Mouse (Mus musculus): ENCODE results near the gene Ect2. TPM values are rescaled to one million over a fixed set of nuclear protein-coding genes. Genes with fewer than 3 reads are reported as not detected.

Gene Ect2
- polyA plus RNA-seq, 1 experiment from 2014 or later: 2.8 TPM

GRCm38 (mm10) chr3:27143570-27143969, 10.1 kb downstream of the Ect2 start:
- Histone ChIP-seq H3K4me3 (ENCODE audit: inconsistent target) (no peak overlapping the region), H3K36me3 (ENCODE audit: inconsistent target) (no peaks in the 10 kb centered on the region), H3K27ac (no peak overlapping the region), H3K79me2 (ENCODE audit: inconsistent target) (peaks cover 37% of the 10 kb centered on the region; the same call in 1 of the 2 replicates)
- WGBS (ENCODE audit: missing documents): 97% methylated on average over 6 of the region's 7 CpGs

- Histone ChIP-seq H3K27ac (no peak overlapping the region), H3K36me3 (ENCODE audit: inconsistent target) (no peaks in the 10 kb centered on the region), H3K4me3 (ENCODE audit: inconsistent target) (no peak overlapping the region), H3K79me2 (ENCODE audit: inconsistent target) (peaks cover 21% of the 10 kb centered on the region; the same call in 1 of the 2 replicates)
- WGBS (ENCODE audit: missing documents): 96% methylated on average over 7 of the region's 8 CpGs
Measured at GRCm38 (mm10) chr3:27140101-27140500, 13.6 kb downstream of the Ect2 start.

DNA sequence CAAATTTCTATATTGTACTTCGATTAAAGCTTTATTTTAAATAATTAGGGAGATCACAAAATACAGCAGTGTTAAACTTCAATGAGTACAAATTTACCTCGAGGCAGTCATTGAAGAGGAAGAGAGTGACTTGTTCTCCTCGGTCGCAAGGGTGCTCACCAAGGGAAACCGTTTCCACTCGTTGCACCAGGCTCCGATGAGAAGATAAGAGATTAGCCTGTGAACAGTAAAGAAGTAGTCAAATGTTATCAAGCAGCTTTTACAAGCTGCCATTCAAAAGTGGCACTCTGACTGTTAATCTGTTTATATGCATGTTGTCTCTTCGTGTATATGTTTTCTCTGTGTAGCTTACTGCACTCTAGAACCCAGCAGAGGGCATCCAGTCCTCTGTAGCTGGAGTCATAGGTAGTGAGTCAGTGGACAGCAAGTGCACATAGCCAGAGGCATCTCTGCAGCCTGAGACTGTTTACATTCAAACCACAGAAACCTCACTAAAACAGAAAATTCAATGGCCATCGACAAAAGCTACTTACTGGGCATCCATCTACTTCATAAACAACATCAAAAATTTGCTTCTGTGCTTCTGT, 31.7 kb downstream of the Ect2 start:
- no peak overlapping the region for H3K27ac ChIP-seq
- H3K79me2 ChIP-seq (ENCODE audit: inconsistent target): no peaks in the 10 kb centered on the region
- WGBS (ENCODE audit: missing documents): 45% methylated on average over 9 of the region's 9 CpGs
- no peak overlapping the region for H3K4me3 ChIP-seq (ENCODE audit: inconsistent target)
- peaks cover 5% of the 10 kb centered on the region; the same call in 1 of the 2 replicates for H3K36me3 ChIP-seq (ENCODE audit: inconsistent target)

DNA sequence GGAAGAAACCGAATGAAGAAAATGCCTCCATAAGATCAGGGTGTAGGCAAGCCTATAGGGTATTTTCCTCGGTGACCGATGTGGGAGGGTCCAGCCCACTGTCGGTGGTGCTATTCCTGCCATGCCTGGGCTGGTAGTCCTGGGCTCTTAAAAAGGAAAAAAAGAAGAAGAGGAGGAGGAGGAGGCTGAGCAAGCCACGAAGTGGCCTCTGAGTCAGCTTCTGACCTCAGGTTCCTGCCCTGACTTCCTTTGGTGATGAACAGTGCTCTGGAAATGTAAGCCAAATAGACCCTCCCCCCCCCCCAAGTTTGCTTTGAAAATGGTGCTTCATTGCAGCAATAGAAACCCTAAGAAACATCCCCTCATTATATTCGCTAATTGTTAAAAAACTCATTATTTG, 32.7 kb downstream of the Ect2 start:
- peaks cover 12% of the 10 kb centered on the region; the same call in 1 of the 2 replicates for H3K36me3 ChIP-seq (ENCODE audit: inconsistent target)

GRCm38 (mm10) chr3:27118227-27118626, 35.5 kb downstream of the Ect2 start:
- H3K36me3 ChIP-seq (ENCODE audit: inconsistent target): peaks cover 12% of the 10 kb centered on the region; the same call in 1 of the 2 replicates
- 72% methylated on average over 3 of the region's 4 CpGs for WGBS (ENCODE audit: missing documents)
- H3K4me3 ChIP-seq (ENCODE audit: inconsistent target): no peak overlapping the region
- H3K79me2 ChIP-seq (ENCODE audit: inconsistent target): no peaks in the 10 kb centered on the region
- no peak overlapping the region for H3K27ac ChIP-seq

More for the DNA sequence above, 32.7 kb downstream of the Ect2 start:
- Histone ChIP-seq H3K4me3 (ENCODE audit: inconsistent target) (no peak overlapping the region), H3K27ac (no peak overlapping the region), H3K79me2 (ENCODE audit: inconsistent target) (no peaks in the 10 kb centered on the region)
- 42% methylated on average over 6 of the region's 6 CpGs for WGBS (ENCODE audit: missing documents)

DNA sequence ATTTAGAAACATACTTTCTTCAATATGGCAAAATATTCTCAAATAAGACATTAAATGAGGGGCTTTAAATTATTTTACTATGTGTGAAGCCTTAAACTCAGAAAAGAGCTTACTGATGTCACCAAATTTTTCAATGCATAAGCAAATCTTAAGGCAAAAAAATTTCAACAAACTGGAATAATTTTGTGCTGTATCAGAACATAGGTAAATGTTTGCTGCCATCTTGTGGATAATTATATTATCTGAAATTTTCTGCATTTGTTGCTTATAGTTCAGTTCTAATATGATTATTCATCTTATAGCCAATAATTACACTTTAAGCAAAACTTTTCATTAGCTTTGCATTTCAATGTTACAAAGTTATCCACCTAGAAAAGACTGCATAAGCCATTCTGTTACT, 42.8 kb downstream of the Ect2 start:
- Histone ChIP-seq H3K36me3 (ENCODE audit: inconsistent target) (0 out of 2 replicates have a peak, but pooled peaks cover 8% of the 10 kb centered on the region), H3K79me2 (ENCODE audit: inconsistent target) (no peaks in the 10 kb centered on the region), H3K4me3 (ENCODE audit: inconsistent target) (no peak overlapping the region), H3K27ac (no peak overlapping the region)

GRCm38 (mm10) chr3:27109109-27109508, 44.6 kb downstream of the Ect2 start:
- no peak overlapping the region for H3K4me3 ChIP-seq (ENCODE audit: inconsistent target)
- no peaks in the 10 kb centered on the region for H3K79me2 ChIP-seq (ENCODE audit: inconsistent target)
- 98% methylated on average over 4 of the region's 4 CpGs for WGBS (ENCODE audit: missing documents)
- H3K36me3 ChIP-seq (ENCODE audit: inconsistent target): 0 out of 2 replicates have a peak, but pooled peaks cover 9% of the 10 kb centered on the region
- no peak overlapping the region for H3K27ac ChIP-seq

DNA sequence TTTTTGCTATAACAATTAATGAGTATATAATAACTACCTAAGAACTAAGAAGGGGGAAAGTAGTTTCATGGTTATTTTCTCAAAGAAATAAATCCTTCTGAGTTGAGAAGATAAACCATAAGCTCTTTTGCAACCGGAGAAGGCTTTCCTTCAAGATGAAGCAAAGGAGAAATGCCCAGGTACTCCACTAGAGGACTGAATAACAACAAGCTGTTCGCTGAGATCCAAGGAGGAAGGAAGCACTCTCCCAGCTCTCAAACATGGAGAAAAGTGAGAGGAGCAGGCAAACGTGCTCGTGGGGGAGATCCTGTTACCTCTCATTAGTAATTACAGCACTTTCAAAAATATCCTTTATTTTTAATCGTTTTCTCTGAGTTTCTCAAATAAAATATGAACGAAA, 46.5 kb downstream of the Ect2 start:
- H3K4me3 ChIP-seq (ENCODE audit: inconsistent target): no peak overlapping the region
- 0 out of 2 replicates have a peak, but pooled peaks cover 9% of the 10 kb centered on the region for H3K36me3 ChIP-seq (ENCODE audit: inconsistent target)
- no peaks in the 10 kb centered on the region for H3K79me2 ChIP-seq (ENCODE audit: inconsistent target)
- no peak overlapping the region for H3K27ac ChIP-seq
- 84% methylated on average over 6 of the region's 6 CpGs for WGBS (ENCODE audit: missing documents)

DNA sequence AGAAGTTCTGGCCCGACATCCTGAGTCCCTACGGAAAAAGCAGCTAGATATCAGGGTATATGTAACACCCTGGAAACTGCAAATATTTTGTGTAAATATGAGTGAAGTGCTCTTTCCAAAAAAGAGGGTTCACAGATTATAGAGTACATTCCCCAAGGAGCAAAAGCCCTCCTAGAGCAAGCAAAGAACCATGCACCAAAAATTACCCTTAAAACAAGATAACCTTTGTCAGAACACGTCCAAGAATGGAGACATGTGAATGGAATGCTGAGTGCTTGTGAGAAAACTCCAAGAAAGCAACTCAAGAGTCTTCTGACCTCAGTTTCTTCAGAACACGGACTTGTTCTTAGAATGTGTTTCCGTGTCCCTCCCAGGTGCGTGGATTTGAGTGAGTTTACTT, 50.7 kb downstream of the Ect2 start:
- peaks cover 20% of the 10 kb centered on the region for H3K36me3 ChIP-seq (ENCODE audit: inconsistent target)
- no peak overlapping the region for H3K27ac ChIP-seq
- WGBS (ENCODE audit: missing documents): 96% methylated on average over 6 of the region's 6 CpGs
- no peak overlapping the region for H3K4me3 ChIP-seq (ENCODE audit: inconsistent target)
- H3K79me2 ChIP-seq (ENCODE audit: inconsistent target): no peaks in the 10 kb centered on the region

- H3K36me3 ChIP-seq (ENCODE audit: inconsistent target): peaks cover 11% of the 10 kb centered on the region
- no peaks in the 10 kb centered on the region for H3K79me2 ChIP-seq (ENCODE audit: inconsistent target)
- 91% methylated on average over 6 of the region's 6 CpGs for WGBS (ENCODE audit: missing documents)
- H3K27ac ChIP-seq: no peak overlapping the region
- no peak overlapping the region for H3K4me3 ChIP-seq (ENCODE audit: inconsistent target)
Measured at GRCm38 (mm10) chr3:27098633-27099032, 55.0 kb downstream of the Ect2 start.

- Histone ChIP-seq H3K27ac (no peak overlapping the region), H3K4me3 (ENCODE audit: inconsistent target) (no peak overlapping the region), H3K36me3 (ENCODE audit: inconsistent target) (no peaks in the 10 kb centered on the region), H3K79me2 (ENCODE audit: inconsistent target) (no peaks in the 10 kb centered on the region)
- 100% methylated on average over 6 of the region's 6 CpGs for WGBS (ENCODE audit: missing documents)
Measured at GRCm38 (mm10) chr3:27086221-27086620, 67.5 kb downstream of the Ect2 start.

GRCm38 (mm10) chr3:27081229-27082060, 72.2 kb downstream of the Ect2 start:
- Histone ChIP-seq H3K4me3 (ENCODE audit: inconsistent target) (no peak overlapping the region), H3K79me2 (ENCODE audit: inconsistent target) (no peaks in the 10 kb centered on the region), H3K27ac (no peak overlapping the region), H3K36me3 (ENCODE audit: inconsistent target) (no peaks in the 10 kb centered on the region)
- WGBS (ENCODE audit: missing documents): 57% methylated on average over 13 of the region's 13 CpGs

- no peak overlapping the region for H3K27ac ChIP-seq
- 95% methylated on average over 7 of the region's 7 CpGs for WGBS (ENCODE audit: missing documents)
- no peaks in the 10 kb centered on the region for H3K36me3 ChIP-seq (ENCODE audit: inconsistent target)
- H3K4me3 ChIP-seq (ENCODE audit: inconsistent target): no peak overlapping the region
- no peaks in the 10 kb centered on the region for H3K79me2 ChIP-seq (ENCODE audit: inconsistent target)
Measured at GRCm38 (mm10) chr3:27080061-27080770, 73.5 kb downstream of the Ect2 start.

DNA sequence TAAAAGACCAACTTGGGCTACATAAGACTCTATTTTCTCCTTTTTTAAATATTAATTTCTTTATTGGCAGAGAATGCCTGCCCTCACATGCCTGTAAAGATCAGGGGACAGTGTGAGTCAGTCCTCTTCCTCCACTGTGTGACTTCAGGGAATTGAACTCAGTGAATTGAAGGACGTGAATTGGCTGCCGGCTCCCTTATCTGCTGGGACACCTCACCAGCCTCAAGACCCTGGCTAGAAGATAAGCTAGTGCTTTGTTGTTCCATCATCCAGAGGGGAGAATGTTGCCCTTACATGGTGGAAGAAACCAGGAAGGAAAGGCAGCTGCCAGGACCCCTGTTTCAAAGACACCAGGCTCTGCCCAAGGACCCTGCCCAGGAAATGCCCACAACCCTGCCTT, 79.8 kb downstream of the Ect2 start:
- H3K4me3 ChIP-seq (ENCODE audit: inconsistent target): no peak overlapping the region
- H3K79me2 ChIP-seq (ENCODE audit: inconsistent target): no peaks in the 10 kb centered on the region
- no peak overlapping the region for H3K27ac ChIP-seq
- no peaks in the 10 kb centered on the region for H3K36me3 ChIP-seq (ENCODE audit: inconsistent target)
- 56% methylated on average over 2 of the region's 2 CpGs for WGBS (ENCODE audit: missing documents)

GRCm38 (mm10) chr3:27071706-27072105, 82.0 kb downstream of the Ect2 start:
- H3K4me3 ChIP-seq (ENCODE audit: inconsistent target): no peak overlapping the region
- 98% methylated on average over 4 of the region's 4 CpGs for WGBS (ENCODE audit: missing documents)
- H3K27ac ChIP-seq: no peak overlapping the region
- H3K79me2 ChIP-seq (ENCODE audit: inconsistent target): no peaks in the 10 kb centered on the region
- no peaks in the 10 kb centered on the region for H3K36me3 ChIP-seq (ENCODE audit: inconsistent target)
